Comparison of ENCODE assay signal across 9 mouse cellular contexts in genomic region chr5:142963705-142964494, GRCm38 (mm10). TPM values are rescaled to one million over a fixed set of nuclear protein-coding genes. Genes with fewer than 3 reads are reported as not detected.
DNase-seq lines count a peak whose midpoint lies in the region; ATAC-seq and TF ChIP-seq lines count a peak whose summit lies in the region.
"Had no signal": no experiment of that assay in that cellular context is flagged by ENCODE, and none has a peak within 500 bp of the region (broad histone marks: within the 10 kb centered on the region; RNA-seq: fewer than 3 reads in every experiment).

No protein-coding gene starts in this region.

- ATAC-seq in embryonic facial prominence, embryonic 13.5 days (ENCODE audit: insufficient number of reproducible peaks, insufficient read depth, low FRiP score, low TSS enrichment, low read depth) = no peak
- ATAC-seq in hindbrain, postnatal 0 days = no peak
- no peak for ATAC-seq in liver, postnatal 0 days

- intact Hi-C loops in gastrocnemius, postnatal 14 days (cut with DNase I; ENCODE audit: low total_unique reads) = no loop called here

- peaks cover 85% of the 10 kb centered on the region for H3K79me3 ChIP-seq in C2C12 (ENCODE audit: low read depth)

- no peaks in the 10 kb centered on the region for H3K27me3 ChIP-seq in C2C12 (ENCODE audit: control insufficient read depth, insufficient read depth, insufficient read length)
- H3K27me3 ChIP-seq in embryonic facial prominence, embryonic 13.5 days = no peaks in the 10 kb centered on the region
- no peaks in the 10 kb centered on the region for H3K27me3 ChIP-seq in hindbrain, postnatal 0 days (ENCODE audit: insufficient read depth, low read length)
- peaks cover 38% of the 10 kb centered on the region for H3K27me3 ChIP-seq in liver, postnatal 0 days (ENCODE audit: insufficient read depth, low read length)

- H3K27ac ChIP-seq in embryonic facial prominence, embryonic 13.5 days = peak overlapping the region; percentile 94
- peak overlapping the region; percentile 97 for H3K27ac ChIP-seq in hindbrain, postnatal 0 days
- no peak overlapping the region for H3K27ac ChIP-seq in liver, postnatal 0 days (ENCODE audit: low read depth)

- H3K4me2 ChIP-seq in embryonic facial prominence, embryonic 13.5 days = peak overlapping the region; percentile 95
- peak overlapping the region; percentile 82 for H3K4me2 ChIP-seq in hindbrain, postnatal 0 days (ENCODE audit: low read depth, low read length)
- H3K4me2 ChIP-seq in liver, postnatal 0 days (ENCODE audit: low read depth, low read length) = peak overlapping the region; percentile 70

- no peak for TF ChIP-seq EP300 in liver, postnatal 0 days (IDR thresholded peaks at IDR 0.05; ENCODE audit: low read depth)

- H3K79me2 ChIP-seq in C2C12 (ENCODE audit: control insufficient read depth, insufficient read depth) = peaks cover 92% of the 10 kb centered on the region

- 31% methylated on average over 17 of the region's 17 CpGs for WGBS in embryonic facial prominence, embryonic 13.5 days
- WGBS in hindbrain, postnatal 0 days = 9% methylated on average over 17 of the region's 17 CpGs
- WGBS in liver, postnatal 0 days (ENCODE audit: insufficient replicate concordance) = 52% methylated on average over 17 of the region's 17 CpGs

- H3ac ChIP-seq in C2C12 (ENCODE audit: control insufficient read depth, insufficient read length, low read depth) = peak overlapping the region; percentile 67

- no peaks in the 10 kb centered on the region for H3K9me3 ChIP-seq in embryonic facial prominence, embryonic 13.5 days
- no peaks in the 10 kb centered on the region for H3K9me3 ChIP-seq in hindbrain, postnatal 0 days (ENCODE audit: low read length)
- no peaks in the 10 kb centered on the region for H3K9me3 ChIP-seq in liver, postnatal 0 days (ENCODE audit: low read length)

- peaks cover 48% of the 10 kb centered on the region for H3K4me1 ChIP-seq in embryonic facial prominence, embryonic 13.5 days
- H3K4me1 ChIP-seq in hindbrain, postnatal 0 days (ENCODE audit: insufficient read depth, low read length) = peaks cover 17% of the 10 kb centered on the region
- peaks cover 23% of the 10 kb centered on the region for H3K4me1 ChIP-seq in liver, postnatal 0 days (ENCODE audit: insufficient read depth)

- H3K9ac ChIP-seq in embryonic facial prominence, embryonic 13.5 days = peak overlapping the region; percentile 100
- H3K9ac ChIP-seq in hindbrain, postnatal 0 days (replicated peaks; ENCODE audit: low read length) = peak overlapping the region; percentile 98
- H3K9ac ChIP-seq in liver, postnatal 0 days (replicated peaks) = no peak overlapping the region

- peak overlapping the region; percentile 97 for H3K4me3 ChIP-seq in C2C12 (ENCODE audit: insufficient read depth, poor library complexity, severe bottlenecking)
- peak overlapping the region; percentile 97 for H3K4me3 ChIP-seq in embryonic facial prominence, embryonic 13.5 days
- peak overlapping the region; percentile 89 for H3K4me3 ChIP-seq in hindbrain, postnatal 0 days (ENCODE audit: low read length)
- no peak overlapping the region for H3K4me3 ChIP-seq in liver, postnatal 0 days (ENCODE audit: low read depth, low read length)

- peaks cover 50% of the 10 kb centered on the region for H3K36me3 ChIP-seq in C2C12 (ENCODE audit: control insufficient read depth, insufficient read depth)
- peaks cover 36% of the 10 kb centered on the region for H3K36me3 ChIP-seq in embryonic facial prominence, embryonic 13.5 days
- no peaks in the 10 kb centered on the region for H3K36me3 ChIP-seq in hindbrain, postnatal 0 days (ENCODE audit: insufficient read depth, low read length)
- H3K36me3 ChIP-seq in liver, postnatal 0 days (replicated peaks; ENCODE audit: insufficient read depth, low read length) = no peaks in the 10 kb centered on the region

- DNase-seq in gastrocnemius, postnatal 14 days = peak; percentile 35
- DNase-seq in gastrocnemius, adult 8-10 months (ENCODE audit: low spot score in 2 of 2) = no peak
- peak; percentile 86 for DNase-seq in hindbrain, postnatal 0 days (ENCODE audit: low spot score)
- no peak for DNase-seq in liver, postnatal 0 days
- DNase-seq in thymus, postnatal 36 days = no peak
- no peak for DNase-seq in gastrocnemius, postnatal 10 days

- no peak for TF ChIP-seq CTCF in C2C12 (IDR thresholded peaks at IDR 0.05; ENCODE audit: control insufficient read depth, insufficient read depth, insufficient read length)
- TF ChIP-seq CTCF in hindbrain, postnatal 0 days (IDR thresholded peaks at IDR 0.05; ENCODE audit: low read depth) = no peak
- TF ChIP-seq CTCF in liver, postnatal 0 days (IDR thresholded peaks at IDR 0.05; ENCODE audit: low read depth) = no peak

TF ChIP-seq in C2C12, 6 proteins besides CTCF, POLR2A, EP300 and RAD21:
- TF ChIP-seq FOSL1 (IDR thresholded peaks at IDR 0.05; ENCODE audit: insufficient read depth, low read length, poor library complexity, severe bottlenecking) (peak; percentile 2), USF1 (IDR thresholded peaks at IDR 0.05; ENCODE audit: low read depth) (no peak)

RNA-seq across cellular contexts. Expression of gene Fscn1, which starts 3.8 kb away (rescaled TPM):
- 10 to 100 TPM; 52.2 to 72.9 TPM for total RNA-seq in gastrocnemius, postnatal 14 days (2021)
- total RNA-seq in gastrocnemius, adult 8-10 months (2022) = 1 to 10 TPM; 3.0 to 7.9 (median 5.0) TPM
- 583 TPM for polyA plus RNA-seq in C2C12 (2012; fragmentation: generic; extraction: Trizol)
- 392 and 441 TPM in 2 replicates for polyA plus RNA-seq in embryonic facial prominence, embryonic 13.5 days (2015; fragmentation: Nextera tagmentation; extraction: Ambion mirVana)
- 613 and 715 TPM in 2 replicates for total RNA-seq in hindbrain, postnatal 0 days (2014; rRNA removed)
- polyA plus RNA-seq in hindbrain, postnatal 0 days (2015; fragmentation: Nextera tagmentation; extraction: Ambion mirVana) = 412 and 457 TPM in 2 replicates
- 6.9 and 7.3 TPM in 2 replicates for polyA plus RNA-seq in liver, postnatal 0 days (2015; fragmentation: Nextera tagmentation; extraction: Ambion mirVana)
- 100 to 1,000 TPM in 1 of 2 experiments, 10 to 100 TPM in 1; 94.0 to 121 TPM for total RNA-seq in gastrocnemius, postnatal 10 days (2021)
- total RNA-seq: MEL had no signal

RNA-seq across cellular contexts. Expression of gene Actb, which starts 57.3 kb away (rescaled TPM):
- total RNA-seq in gastrocnemius, postnatal 14 days (2021) = 1,000 to 10,000 TPM in 1 of 2 experiments, 100 to 1,000 TPM in 1; 856 to 1,248 TPM
- total RNA-seq in gastrocnemius, adult 8-10 months (2022) = 100 to 1,000 TPM; 301 to 406 (median 351) TPM
- polyA plus RNA-seq in C2C12 (2012; fragmentation: generic; extraction: Trizol) = 6,665 TPM
- 14,475 and 16,597 TPM in 2 replicates for polyA plus RNA-seq in embryonic facial prominence, embryonic 13.5 days (2015; fragmentation: Nextera tagmentation; extraction: Ambion mirVana)
- total RNA-seq in hindbrain, postnatal 0 days (2014; rRNA removed) = 5,437 and 5,693 TPM in 2 replicates
- 15,098 and 15,291 TPM in 2 replicates for polyA plus RNA-seq in hindbrain, postnatal 0 days (2015; fragmentation: Nextera tagmentation; extraction: Ambion mirVana)
- polyA plus RNA-seq in liver, postnatal 0 days (2015; fragmentation: Nextera tagmentation; extraction: Ambion mirVana) = 6,710 and 7,738 TPM in 2 replicates
- 1,000 to 10,000 TPM; 1,451 to 1,869 TPM for total RNA-seq in gastrocnemius, postnatal 10 days (2021)

Comparison
In these comparisons a context has a peak if more than half of its experiments do, and no peak if none do; other contexts are left out.
1. DNase-seq: peak in gastrocnemius, postnatal 14 days (single experiment) and hindbrain, postnatal 0 days (single experiment); none in gastrocnemius, adult 8-10 months (0 of 2), liver, postnatal 0 days (single experiment), thymus, postnatal 36 days (0 of 2) and gastrocnemius, postnatal 10 days (single experiment).
2. RNA of gene Fscn1, which starts 3.8 kb away (total RNA-seq): 613 to 715 TPM in hindbrain, postnatal 0 days, 94.0 to 121 TPM in gastrocnemius, postnatal 10 days and 52.2 to 72.9 TPM in gastrocnemius, postnatal 14 days; 3.0 to 7.9 TPM in gastrocnemius, adult 8-10 months; every median in the first group is over 4 times any median in the second.
3. Peak in every context shown above with its lines, with median percentiles within 50 percentile points of each other: H3K4me2 ChIP-seq.